Mouse (Mus musculus): ENCODE data around the gene Igsf8. TPM values are rescaled to one million over a fixed set of nuclear protein-coding genes. Genes with fewer than 3 reads are reported as not detected.
A peak's percentile ranks its signal among the peaks of the same experiment; 100 is the strongest.

Gene Igsf8
- total RNA-seq, 2 experiments from 2014 or later, result 7.4 to 8.3 TPM

GRCm38 (mm10) chr1:172309699-172310398 lies 48.4 kb downstream of the Igsf8 start:
- peak; percentile 79 for TF ChIP-seq CTCF (IDR thresholded peaks at IDR 0.05)
- H3K27ac ChIP-seq, result peak overlapping the region; percentile 98
- DNase-seq, result peak; percentile 93
- peak overlapping the region; percentile 72 for H3K4me3 ChIP-seq
- intact Hi-C loops (cut with DNase I), result loop anchor here (2.0 to 5.0 kb wide), 4 partner anchors 58 to 183 kb away; partner anchors contain the start of genes Casq1 and Pex19

- intact Hi-C loops (cut with DNase I), result loop anchor here (2.0 to 5.0 kb wide), 3 partner anchors 94 to 184 kb away; partner anchors contain the start of genes Casq1 and Pex19
- Histone ChIP-seq H3K4me3 (peak overlapping the region; percentile 96), H3K27ac (peak overlapping the region; percentile 98)
- DNase-seq, result peak; percentile 69
- TF ChIP-seq CTCF (IDR thresholded peaks at IDR 0.05), result no peak
Observed at GRCm38 (mm10) chr1:172311248-172311906, 49.9 kb downstream of the Igsf8 start.

GRCm38 (mm10) chr1:172311921-172312767 lies 50.7 kb downstream of the Igsf8 start:
- intact Hi-C loops (cut with DNase I), result loop anchor here (2.0 to 5.0 kb wide), 3 partner anchors 95 to 185 kb away; partner anchors contain the start of genes Casq1 and Pex19
- no peak for TF ChIP-seq CTCF (IDR thresholded peaks at IDR 0.05)

GRCm38 (mm10) chr1:172312768-172313561 lies 51.5 kb downstream of the Igsf8 start:
- intact Hi-C loops (cut with DNase I), result loop anchor here (5.0 kb wide), 2 partner anchors 96 to 186 kb away; partner anchors contain the start of genes Casq1 and Pex19
- no peak for TF ChIP-seq CTCF (IDR thresholded peaks at IDR 0.05)

More at GRCm38 (mm10) chr1:172311921-172312767, 50.7 kb downstream of the Igsf8 start:
- Histone ChIP-seq H3K27ac (peak overlapping the region; percentile 98), H3K4me3 (peak overlapping the region; percentile 96)
- DNase-seq, result peak; percentile 95

GRCm38 (mm10) chr1:172313613-172314411 lies 52.4 kb downstream of the Igsf8 start:
- DNase-seq, result peak; percentile 40
- TF ChIP-seq CTCF (IDR thresholded peaks at IDR 0.05), result no peak
- peak overlapping the region; percentile 96 for H3K4me3 ChIP-seq
- intact Hi-C loops (cut with DNase I), result loop anchor here (5.0 kb wide), 2 partner anchors 97 to 187 kb away; partner anchors contain the start of genes Casq1 and Pex19
- peak overlapping the region; percentile 46 for H3K27ac ChIP-seq

More at GRCm38 (mm10) chr1:172312768-172313561, 51.5 kb downstream of the Igsf8 start:
- H3K27ac ChIP-seq, result peak overlapping the region; percentile 98
- peak overlapping the region; percentile 96 for H3K4me3 ChIP-seq
- no peak for DNase-seq

GRCm38 (mm10) chr1:172314911-172315310 lies 53.5 kb downstream of the Igsf8 start:
- TF ChIP-seq CTCF (IDR thresholded peaks at IDR 0.05), result no peak
- H3K27ac ChIP-seq, result no peak overlapping the region
- H3K4me3 ChIP-seq, result no peak overlapping the region
- intact Hi-C loops (cut with DNase I), result loop anchor here (5.0 kb wide), 2 partner anchors 98 to 188 kb away; partner anchors contain the start of genes Casq1 and Pex19
- peak; percentile 19 for DNase-seq

GRCm38 (mm10) chr1:172317431-172317830 lies 56.0 kb downstream of the Igsf8 start:
- peak; percentile 11 for DNase-seq
- intact Hi-C loops (cut with DNase I), result no loop called here
- Histone ChIP-seq H3K4me3 (no peak overlapping the region), H3K27ac (no peak overlapping the region)
- TF ChIP-seq CTCF (IDR thresholded peaks at IDR 0.05), result no peak

- DNase-seq, result no peak
- no peak overlapping the region for H3K27ac ChIP-seq
- no peak for TF ChIP-seq CTCF (IDR thresholded peaks at IDR 0.05)
- intact Hi-C loops (cut with DNase I), result no loop called here
- H3K4me3 ChIP-seq, result no peak overlapping the region
Observed at GRCm38 (mm10) chr1:172317946-172318345, 56.5 kb downstream of the Igsf8 start.

GRCm38 (mm10) chr1:172318424-172319035 lies 57.1 kb downstream of the Igsf8 start:
- intact Hi-C loops (cut with DNase I), result no loop called here
- no peak for TF ChIP-seq CTCF (IDR thresholded peaks at IDR 0.05)
- no peak overlapping the region for H3K4me3 ChIP-seq
- peak; percentile 17 for DNase-seq
- H3K27ac ChIP-seq, result no peak overlapping the region

- TF ChIP-seq CTCF (IDR thresholded peaks at IDR 0.05), result no peak
- intact Hi-C loops (cut with DNase I), result no loop called here
- H3K27ac ChIP-seq, result no peak overlapping the region
- DNase-seq, result peak; percentile 10
- no peak overlapping the region for H3K4me3 ChIP-seq
Observed at GRCm38 (mm10) chr1:172319346-172319745, 57.9 kb downstream of the Igsf8 start.

Measured in gastrocnemius, adult 2 months (tissue).